Mouse (Mus musculus): Measurements from ENCODE around the gene Gapdh.

DNA sequence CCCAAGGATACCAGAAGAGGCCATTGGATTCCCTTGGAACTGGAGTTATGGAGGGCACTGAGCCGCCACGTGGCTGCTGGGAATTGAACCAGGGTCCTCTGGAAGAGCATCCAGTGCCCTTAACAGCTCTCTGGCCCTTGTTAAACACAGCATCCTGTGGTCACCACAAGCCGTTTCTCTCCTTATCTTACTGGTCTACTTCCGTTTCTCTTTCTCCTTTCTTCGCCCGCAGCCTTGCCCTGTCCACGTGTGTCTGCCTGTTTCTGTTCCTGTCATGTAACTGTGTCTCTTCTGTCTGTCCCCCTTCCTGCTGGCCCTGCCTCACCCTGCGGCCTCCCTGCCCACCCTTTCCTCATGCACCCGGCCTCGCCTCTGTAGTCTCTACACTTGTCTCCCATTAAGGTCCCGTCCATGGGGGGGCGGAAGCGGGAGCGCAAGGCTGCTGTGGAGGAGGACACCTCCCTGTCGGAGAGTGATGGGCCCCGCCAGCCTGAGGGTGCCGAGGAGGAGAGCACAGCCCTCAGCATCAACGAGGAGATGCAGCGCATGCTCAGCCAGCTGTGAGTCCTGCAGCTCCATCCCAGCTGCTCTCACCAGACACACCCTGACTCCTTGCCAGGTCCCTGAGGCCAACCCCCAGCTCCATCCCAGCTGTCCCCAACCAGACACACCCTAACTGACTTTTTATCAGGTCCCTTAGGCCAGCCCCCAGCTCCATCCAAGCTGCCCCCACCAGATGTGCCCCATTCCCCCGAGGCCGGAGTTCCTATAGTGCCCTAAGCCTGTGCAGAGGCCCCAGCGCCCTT, 13.9 kb downstream of the Gapdh start:
- TF ChIP-seq EP300 (optimal IDR thresholded peaks at IDR 0.05) (no peak), CTCF (IDR thresholded peaks at IDR 0.05; ENCODE audit: low read depth) (no peak)

Data from stomach, postnatal 0 days (tissue).